Mouse (Mus musculus) testis, postnatal 10 days (tissue): ENCODE results near the gene Fam216b.

Experiments
- DNase-seq: peaks from one replicate; pipeline ENCODE4 v3.0.0; 2021; ENCODE audit warnings: low spot score

Gene Fam216b

GRCm38 (mm10) chr14:78041886-78042526 is 46.8 kb downstream of the Fam216b start:
- peak; percentile 42 for DNase-seq

DNA sequence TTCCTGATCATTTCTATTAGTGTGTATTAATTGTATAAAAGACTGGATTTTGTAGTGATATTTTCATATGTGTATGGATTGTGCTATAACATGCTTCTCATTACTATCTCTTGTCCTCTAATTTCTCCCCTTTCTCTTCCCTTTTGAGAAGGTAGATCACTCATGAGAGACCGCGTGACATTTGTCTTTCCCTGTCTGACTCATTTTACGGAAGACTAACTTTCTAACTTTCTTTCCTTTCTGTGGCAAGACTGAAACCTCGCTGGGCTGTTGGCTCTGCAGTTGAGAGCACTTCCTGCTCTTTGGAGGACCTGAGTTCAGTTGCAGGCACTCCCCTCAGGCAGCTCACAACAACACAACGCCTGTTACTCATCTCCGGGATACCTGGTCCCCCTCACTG is 48.2 kb downstream of the Fam216b start:
- DNase-seq, result no peak

DNA sequence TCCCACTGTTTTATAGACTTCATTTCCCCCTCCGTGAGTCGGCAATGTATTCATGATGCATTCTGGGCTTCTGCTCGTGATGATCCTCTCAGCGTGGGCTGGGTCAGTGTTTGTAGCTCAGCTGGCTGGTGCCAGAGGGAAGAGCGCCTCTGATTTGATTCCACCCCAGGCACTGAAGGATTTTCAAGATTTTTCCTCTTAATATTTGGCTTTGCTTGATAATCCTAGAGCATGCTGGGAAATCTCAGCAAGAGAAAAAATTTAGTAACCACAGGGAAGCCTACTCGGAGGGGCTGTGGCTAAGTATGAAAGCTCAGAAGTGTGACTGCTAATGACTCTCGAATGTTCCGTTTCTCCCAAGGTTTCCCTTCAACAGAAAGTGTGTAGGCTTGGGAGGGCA is 49.9 kb downstream of the Fam216b start:
- no peak for DNase-seq
